Mouse (Mus musculus) liver, postnatal 0 days (tissue): ENCODE measurements at regions not wholly inside any gene's neighbourhood (a gene's known extent, or its start where the extent isn't known, plus 50 kb on each side); places are given as distances from the start of the nearest gene placed in this dataset.
"Not testable (repeated sequence)": the region's sequence is repeated elsewhere in the genome, so short reads cannot be mapped to it uniquely, and the experiment has no call there.

Experiments used
- ATAC-seq: fragments of 200-750 bp; cut with Nextera tagmentation; 2 replicates; pipeline ENCODE4 v1.8.0; 2017; ENCODE audit warnings: mild to moderate bottlenecking, moderate library complexity
- DNase-seq: peaks from one replicate; pipeline ENCODE4 v3.0.0-alpha.2; 2016
- H3K27ac ChIP-seq: fragments of 300-500 bp; sonication (generic); 2 replicates; pipeline ENCODE4 v1.5.1; 2014; ENCODE audit warnings: antibody characterized with exemption, moderate library complexity, mild to moderate bottlenecking, low read depth
- H3K27me3 ChIP-seq: fragments of 300-500 bp; sonication (generic); 2 replicates; pipeline ENCODE4 v1.6.1; 2014; ENCODE audit warnings: low read length, control low read depth, mixed read lengths; ENCODE audit not compliant: insufficient read depth
- H3K36me3 ChIP-seq: fragments of 300-500 bp; sonication (generic); replicated peaks from 2 replicates; pipeline ENCODE4 v1.6.1; 2014; ENCODE audit warnings: mild to moderate bottlenecking, control low read depth, low read length, moderate library complexity, mixed read lengths; ENCODE audit not compliant: insufficient read depth
- H3K4me1 ChIP-seq: fragments of 300-500 bp; sonication (generic); 2 replicates; pipeline ENCODE4 v1.6.1; 2014; ENCODE audit warnings: antibody characterized with exemption, mild to moderate bottlenecking, control low read depth; ENCODE audit not compliant: insufficient read depth
- H3K4me2 ChIP-seq: fragments of 300-500 bp; sonication (generic); 2 replicates; pipeline ENCODE4 v1.6.1; 2014; ENCODE audit warnings: low read depth, mild to moderate bottlenecking, low read length, moderate library complexity, mixed read lengths
- H3K4me3 ChIP-seq: fragments of 300-500 bp; sonication (generic); 2 replicates; pipeline ENCODE4 v1.5.1; 2014; ENCODE audit warnings: low read depth, low read length
- H3K9ac ChIP-seq: fragments of 300-500 bp; sonication (generic); replicated peaks from 2 replicates; pipeline ENCODE4 v1.6.1; 2014; ENCODE audit warnings: mild to moderate bottlenecking, moderate library complexity
- H3K9me3 ChIP-seq: fragments of 300-500 bp; sonication (generic); 2 replicates; pipeline ENCODE4 v1.6.1; 2016; ENCODE audit warnings: mild to moderate bottlenecking, control low read depth, low read length, mixed read lengths
- CTCF ChIP-seq: sonication (generic); IDR thresholded peaks from 2 replicates; pipeline ENCODE4 v1.5.1; 2016; ENCODE audit warnings: antibody characterized with exemption, low read depth
- EP300 ChIP-seq: IDR thresholded peaks from 2 replicates; pipeline ENCODE4 v1.6.1; 2016; ENCODE audit warnings: antibody characterized with exemption, low read depth, mild to moderate bottlenecking
- WGBS: fragments of 180-500 bp; shearing (Covaris S2); extraction: QIAGEN DNeasy Blood & Tissue Kit; methylation state at CpG from one replicate; pipeline ENCODE4 v1.1.7; 2014; ENCODE audit not compliant: insufficient replicate concordance; 5-methylcytosine and 5-hydroxymethylcytosine counted together

DNA sequence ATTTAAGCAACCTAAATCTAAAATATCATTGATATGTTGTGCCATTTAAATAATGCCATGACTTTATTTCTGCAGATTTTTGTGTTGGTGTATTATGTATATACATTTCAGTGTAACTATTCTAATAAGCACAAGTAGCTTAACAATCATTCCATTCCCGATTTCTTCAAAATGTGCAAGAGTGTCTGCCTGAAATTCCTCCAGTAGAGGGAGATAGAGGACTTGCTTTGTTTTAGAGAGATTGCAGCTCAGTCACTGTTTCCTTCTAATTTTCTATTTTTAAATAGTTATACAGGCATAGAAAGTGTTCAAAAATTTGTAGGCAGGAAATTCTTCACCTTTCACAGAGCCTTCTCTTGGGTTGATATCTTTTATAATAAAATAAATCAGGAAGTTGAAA lies 498.0 kb upstream of the Tacstd2 start:
- not testable (repeated sequence) for H3K27me3 ChIP-seq, DNase-seq, H3K4me1 ChIP-seq, H3K4me3 ChIP-seq, H3K9me3 ChIP-seq, H3K9ac ChIP-seq, H3K27ac ChIP-seq, H3K36me3 ChIP-seq, H3K4me2 ChIP-seq, ATAC-seq
- 0 out of 2 replicates have a peak, but pooled peaks have one; percentile 18 for TF ChIP-seq CTCF
- 11% methylated on average over 1 of the region's 1 CpGs for WGBS

DNA sequence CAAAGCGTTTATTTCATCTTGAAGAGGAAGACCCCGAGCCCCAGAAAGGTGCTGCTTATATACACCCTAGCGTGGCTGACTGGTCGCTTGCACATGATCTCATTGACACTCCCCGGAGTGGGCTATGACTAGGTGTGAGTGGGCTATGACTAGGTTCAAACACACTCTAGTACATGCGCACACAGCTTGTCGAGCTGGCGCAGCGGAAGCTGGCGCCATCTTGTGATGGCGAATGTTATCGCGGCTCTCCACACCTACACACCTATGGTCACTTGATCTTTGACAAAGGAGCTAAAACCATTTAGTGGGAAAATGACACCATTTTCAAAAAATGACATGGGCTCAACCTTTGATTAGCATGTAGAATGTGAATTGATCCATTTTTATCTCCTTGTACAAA lies 495.1 kb upstream of the Tacstd2 start:
- no peaks in the 10 kb centered on the region for H3K27me3 ChIP-seq
- WGBS = 37% methylated on average over 13 of the region's 13 CpGs
- DNase-seq = no peak

More for the DNA sequence above, 495.1 kb upstream of the Tacstd2 start:
- ATAC-seq = no peak
- Histone ChIP-seq H3K36me3 (no peaks in the 10 kb centered on the region), H3K4me3 (no peak overlapping the region), H3K9ac (no peak overlapping the region), H3K27ac (no peak overlapping the region), H3K4me1 (no peaks in the 10 kb centered on the region), H3K4me2 (no peak overlapping the region), H3K9me3 (no peaks in the 10 kb centered on the region)
- TF ChIP-seq CTCF (peak; percentile 34; the same call in 1 of the 2 replicates), EP300 (no peak)
